Mouse (Mus musculus) hindbrain, embryonic 16.5 days (tissue): ENCODE data around the gene Gnaz. TPM values are rescaled to one million over a fixed set of nuclear protein-coding genes. Genes with fewer than 3 reads are reported as not detected.
A peak's percentile ranks its signal among the peaks of the same experiment; 100 is the strongest.

ENCODE experiments used
- ATAC-seq: fragments of 200-750 bp; cut with Nextera tagmentation; 2 replicates; pipeline ENCODE4 v1.8.0; 2017; ENCODE audit warnings: moderate TSS enrichment, moderate library complexity
- H3K27ac ChIP-seq: fragments of 300-500 bp; sonication (generic); 2 replicates; pipeline ENCODE4 v1.5.1; 2014; ENCODE audit warnings: low read depth, mild to moderate bottlenecking, control low read depth, low read length, moderate library complexity
- H3K27me3 ChIP-seq: fragments of 300-500 bp; sonication (generic); replicated peaks from 2 replicates; pipeline ENCODE4 v1.6.1; 2014; ENCODE audit warnings: low read length; ENCODE audit not compliant: control insufficient read depth, insufficient read depth
- H3K36me3 ChIP-seq: fragments of 300-500 bp; sonication (generic); 2 replicates; pipeline ENCODE4 v1.6.1; 2014; ENCODE audit warnings: mild to moderate bottlenecking, low read length, moderate library complexity, mixed read lengths; ENCODE audit not compliant: control insufficient read depth, insufficient read depth
- H3K4me1 ChIP-seq: fragments of 300-500 bp; sonication (generic); 2 replicates; pipeline ENCODE4 v1.6.1; 2014; ENCODE audit warnings: low read depth, low read length; ENCODE audit not compliant: control insufficient read depth, insufficient read depth
- H3K4me2 ChIP-seq: fragments of 300-500 bp; sonication (generic); 2 replicates; pipeline ENCODE4 v1.6.1; 2014; ENCODE audit warnings: mild to moderate bottlenecking, low read length, control low read depth, moderate library complexity
- H3K4me3 ChIP-seq: fragments of 300-500 bp; sonication (generic); 2 replicates; pipeline ENCODE4 v1.5.1; 2014; ENCODE audit warnings: mild to moderate bottlenecking, low read length, control low read depth, moderate library complexity
- H3K9ac ChIP-seq: fragments of 300-500 bp; sonication (generic); 2 replicates; pipeline ENCODE4 v1.6.1; 2014; ENCODE audit warnings: low read depth, mild to moderate bottlenecking, control low read depth, low read length, moderate library complexity
- H3K9me3 ChIP-seq: fragments of 300-500 bp; sonication (generic); 2 replicates; pipeline ENCODE4 v1.6.1; 2014; ENCODE audit warnings: mild to moderate bottlenecking, low read length, moderate library complexity; ENCODE audit not compliant: control insufficient read depth
- WGBS: fragments of 180-500 bp; shearing (Covaris S2); extraction: QIAGEN DNeasy Blood & Tissue Kit; methylation state at CpG from one replicate; pipeline ENCODE4 v1.1.7; 2014; 5-methylcytosine and 5-hydroxymethylcytosine counted together
- polyA plus RNA-seq: library from polyadenylated mRNA; unstranded; fragments of >200 nt; fragmentation: Nextera tagmentation; extraction: Ambion mirVana; gene quantifications from 2 replicates; pipeline ENCODE4 v1.2.1, GENCODE M21; 2015

Gnaz gene
- polyA plus RNA-seq, 1 experiment from 2014 or later = 96.0 TPM

DNA sequence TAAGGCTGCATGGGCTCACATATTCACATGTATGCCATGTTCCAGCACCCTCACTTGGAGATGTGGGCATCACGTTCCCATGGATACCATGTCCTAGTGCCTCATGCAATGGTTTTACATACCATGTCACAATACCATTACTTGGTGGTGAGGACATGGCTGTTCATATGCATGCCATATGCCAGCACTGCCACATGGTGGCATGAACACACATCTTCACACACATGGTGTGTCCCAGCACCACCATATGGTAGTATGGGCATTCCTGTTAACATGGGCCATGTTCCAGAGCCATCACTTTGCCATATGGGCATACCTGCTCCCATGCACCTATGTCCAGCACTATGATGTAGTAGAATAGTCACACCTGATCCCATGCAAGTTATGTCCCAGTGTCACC, 26.2 kb upstream of the Gnaz start:
- Histone ChIP-seq H3K27me3 (no peaks in the 10 kb centered on the region), H3K4me3 (no peak overlapping the region), H3K9ac (no peak overlapping the region), H3K36me3 (no peaks in the 10 kb centered on the region), H3K4me2 (no peak overlapping the region), H3K27ac (no peak overlapping the region), H3K4me1 (no peaks in the 10 kb centered on the region), H3K9me3 (no peaks in the 10 kb centered on the region)
- ATAC-seq = no peak
- 95% methylated on average over 1 of the region's 1 CpGs for WGBS

DNA sequence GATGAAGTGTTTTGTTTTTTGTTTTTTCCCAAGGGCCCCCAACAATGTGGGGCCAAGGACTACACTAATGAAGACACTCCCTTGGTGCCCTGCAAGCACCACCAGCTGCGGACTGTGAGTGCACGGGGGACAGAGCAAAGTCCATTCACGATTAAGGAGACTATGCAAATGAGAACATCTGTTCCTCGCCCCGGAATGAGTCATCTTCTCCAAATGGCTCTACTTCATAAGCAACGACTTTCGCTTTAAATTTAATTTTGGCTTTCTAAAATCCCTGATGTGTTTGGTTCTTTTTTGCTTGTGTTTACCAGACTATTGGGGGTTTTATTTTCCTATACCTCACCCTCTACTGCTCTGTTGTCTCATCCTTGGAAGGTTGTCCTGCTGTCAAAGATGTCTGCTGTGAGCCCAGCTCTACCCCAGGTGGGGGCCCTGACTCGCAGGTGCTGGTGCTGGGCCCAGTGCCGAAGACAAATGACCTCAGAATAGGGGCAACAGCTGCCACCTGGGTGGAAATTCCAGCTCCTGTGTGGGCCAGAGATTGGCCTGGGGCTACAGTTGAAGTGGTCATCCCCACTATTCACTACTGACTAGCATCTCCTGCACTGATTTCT, 14.0 kb upstream of the Gnaz start:
- Histone ChIP-seq H3K9me3 (no peaks in the 10 kb centered on the region), H3K9ac (no peak overlapping the region), H3K27ac (no peak overlapping the region), H3K27me3 (no peaks in the 10 kb centered on the region), H3K4me1 (no peaks in the 10 kb centered on the region), H3K36me3 (no peaks in the 10 kb centered on the region), H3K4me3 (no peak overlapping the region), H3K4me2 (no peak overlapping the region)
- no peak for ATAC-seq
- WGBS = 41% methylated on average over 9 of the region's 9 CpGs

- Histone ChIP-seq H3K4me3 (no peak overlapping the region), H3K27me3 (0 out of 2 replicates have a peak, but pooled peaks cover 4% of the 10 kb centered on the region), H3K27ac (no peak overlapping the region), H3K36me3 (no peaks in the 10 kb centered on the region), H3K9me3 (no peaks in the 10 kb centered on the region), H3K4me2 (no peak overlapping the region), H3K4me1 (peaks cover 16% of the 10 kb centered on the region), H3K9ac (no peak overlapping the region)
- 64% methylated on average over 1 of the region's 1 CpGs for WGBS
- no peak for ATAC-seq
These were observed 2.6 kb upstream of the Gnaz start for GRCm38 (mm10) chr10:74964380-74964779.

DNA sequence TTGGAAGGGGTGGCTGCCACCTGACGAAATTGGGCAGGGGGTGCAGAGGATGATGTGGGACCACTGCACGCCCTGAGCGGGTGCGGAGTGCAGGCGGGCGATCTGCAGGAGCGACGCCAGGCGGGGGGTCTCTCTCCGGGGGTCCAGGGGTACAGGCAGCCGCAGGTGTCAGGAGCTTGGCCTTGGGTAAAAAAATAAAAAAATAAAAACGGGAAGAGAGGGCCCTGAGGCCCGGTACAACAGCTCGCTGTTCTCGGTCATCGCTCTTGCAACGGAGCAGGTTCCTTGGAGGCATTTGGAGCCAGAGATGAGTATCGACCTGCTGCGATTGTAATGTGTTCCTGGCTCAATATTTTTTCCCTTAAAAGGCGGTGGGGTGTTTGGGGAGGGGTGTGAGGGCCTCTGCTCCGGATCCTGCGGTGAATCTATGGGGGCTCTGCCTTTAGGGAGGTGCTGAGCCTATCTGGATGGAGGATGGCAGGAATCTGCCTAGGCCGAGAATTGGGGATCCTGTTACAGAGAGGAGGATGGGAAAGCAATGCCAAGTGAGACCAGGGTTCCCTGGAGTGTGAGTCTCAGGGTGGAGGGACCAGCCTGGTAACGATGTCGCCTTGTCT, 782 bp downstream of the Gnaz start:
- WGBS = 1% methylated on average over 25 of the region's 25 CpGs
- no peak for ATAC-seq
- H3K4me1 ChIP-seq = peaks cover 16% of the 10 kb centered on the region

DNA sequence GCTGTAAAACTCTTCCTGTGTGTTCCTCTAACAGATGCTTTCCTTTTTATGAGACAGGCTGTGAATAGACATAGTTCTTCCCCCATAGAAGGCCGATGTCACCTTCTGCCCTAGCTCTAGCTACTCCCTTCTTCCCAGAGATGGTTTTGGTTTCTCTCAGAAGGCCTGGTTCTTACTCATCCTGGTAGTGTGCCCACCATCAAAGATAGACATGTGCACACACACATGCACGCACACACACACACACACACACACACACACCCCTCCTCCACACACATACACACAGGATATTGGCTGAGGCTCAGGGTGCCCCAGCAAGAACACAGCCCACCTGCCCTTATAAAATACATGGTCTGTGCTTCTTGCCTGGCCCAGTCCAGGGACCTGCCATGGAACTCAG, 2.3 kb downstream of the Gnaz start:
- no peak overlapping the region for H3K4me2 ChIP-seq
- H3K4me3 ChIP-seq = no peak overlapping the region
- WGBS = 96% methylated on average over 2 of the region's 2 CpGs
- no peaks in the 10 kb centered on the region for H3K36me3 ChIP-seq
- ATAC-seq = no peak
- no peak overlapping the region for H3K9ac ChIP-seq
- 0 out of 2 replicates have a peak, but pooled peaks cover 4% of the 10 kb centered on the region for H3K27me3 ChIP-seq
- H3K9me3 ChIP-seq = no peaks in the 10 kb centered on the region
- peaks cover 16% of the 10 kb centered on the region for H3K4me1 ChIP-seq
- no peak overlapping the region for H3K27ac ChIP-seq

More for the DNA sequence above, 782 bp downstream of the Gnaz start:
- no peaks in the 10 kb centered on the region for H3K9me3 ChIP-seq
- H3K4me3 ChIP-seq = peak overlapping the region; percentile 76
- H3K9ac ChIP-seq = peak overlapping the region; percentile 85
- no peaks in the 10 kb centered on the region for H3K36me3 ChIP-seq
- H3K27ac ChIP-seq = peak overlapping the region; percentile 82
- H3K27me3 ChIP-seq = 0 out of 2 replicates have a peak, but pooled peaks cover 4% of the 10 kb centered on the region
- peak overlapping the region; percentile 85 for H3K4me2 ChIP-seq

DNA sequence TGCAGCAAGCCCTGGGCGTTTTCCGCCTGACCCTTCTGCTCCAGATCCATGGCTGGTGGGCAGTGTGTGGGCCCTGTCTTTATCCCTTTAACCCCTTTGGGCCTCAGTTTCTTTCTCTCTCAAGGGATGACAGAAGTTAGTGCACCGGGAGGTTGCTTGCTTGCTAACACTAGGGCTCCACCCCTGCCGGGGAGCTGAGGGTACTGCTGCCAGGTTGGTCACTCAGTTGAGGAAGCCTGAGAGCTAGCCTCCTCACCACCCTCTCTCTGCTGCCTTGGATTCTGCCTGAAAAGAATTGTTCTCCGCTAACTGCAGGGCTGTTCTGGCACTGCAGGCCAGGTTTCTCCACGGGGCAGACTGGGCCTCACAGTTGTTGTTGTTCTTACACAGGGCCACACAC, 6.0 kb downstream of the Gnaz start:
- no peaks in the 10 kb centered on the region for H3K27me3 ChIP-seq
- WGBS = 70% methylated on average over 6 of the region's 6 CpGs
- peaks cover 11% of the 10 kb centered on the region for H3K4me1 ChIP-seq
- H3K4me2 ChIP-seq = no peak overlapping the region
- no peak overlapping the region for H3K27ac ChIP-seq
- H3K4me3 ChIP-seq = no peak overlapping the region
- ATAC-seq = no peak
- no peaks in the 10 kb centered on the region for H3K9me3 ChIP-seq
- no peak overlapping the region for H3K9ac ChIP-seq
- H3K36me3 ChIP-seq = no peaks in the 10 kb centered on the region

DNA sequence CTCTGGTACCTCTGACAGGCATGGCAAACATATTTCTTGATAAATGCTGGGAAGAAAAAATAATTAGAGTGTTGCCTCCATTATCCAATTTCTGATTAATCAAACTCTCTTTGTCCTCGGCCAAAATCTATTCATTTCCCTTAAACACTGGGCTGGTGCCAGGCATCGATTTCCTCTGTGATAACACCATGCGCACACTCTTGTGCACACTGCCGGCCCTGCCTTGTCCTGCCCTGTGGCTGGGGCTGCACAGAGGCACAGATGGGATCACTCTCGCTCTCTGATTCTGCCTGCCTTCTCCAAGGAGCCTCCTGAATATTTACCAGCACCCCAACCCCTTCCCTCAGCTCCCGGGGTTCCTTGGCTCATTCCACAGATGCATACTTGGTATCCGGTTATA, 8.6 kb downstream of the Gnaz start:
- Histone ChIP-seq H3K4me1 (no peaks in the 10 kb centered on the region), H3K4me3 (no peak overlapping the region), H3K27me3 (no peaks in the 10 kb centered on the region), H3K4me2 (no peak overlapping the region), H3K27ac (no peak overlapping the region), H3K9me3 (no peaks in the 10 kb centered on the region), H3K9ac (no peak overlapping the region), H3K36me3 (no peaks in the 10 kb centered on the region)
- 73% methylated on average over 7 of the region's 7 CpGs for WGBS
- no peak for ATAC-seq

- 85% methylated on average over 7 of the region's 7 CpGs for WGBS
- no peaks in the 10 kb centered on the region for H3K27me3 ChIP-seq
- H3K4me3 ChIP-seq = no peak overlapping the region
- H3K9me3 ChIP-seq = no peaks in the 10 kb centered on the region
- no peaks in the 10 kb centered on the region for H3K4me1 ChIP-seq
- no peak overlapping the region for H3K4me2 ChIP-seq
- no peaks in the 10 kb centered on the region for H3K36me3 ChIP-seq
- H3K27ac ChIP-seq = no peak overlapping the region
- no peak overlapping the region for H3K9ac ChIP-seq
- ATAC-seq = no peak
These were observed 9.5 kb downstream of the Gnaz start for GRCm38 (mm10) chr10:74976429-74976828.

GRCm38 (mm10) chr10:74978056-74978455, 11.1 kb downstream of the Gnaz start:
- Histone ChIP-seq H3K4me1 (no peaks in the 10 kb centered on the region), H3K4me2 (no peak overlapping the region), H3K4me3 (no peak overlapping the region), H3K27me3 (no peaks in the 10 kb centered on the region), H3K9me3 (no peaks in the 10 kb centered on the region), H3K27ac (no peak overlapping the region), H3K36me3 (no peaks in the 10 kb centered on the region), H3K9ac (no peak overlapping the region)
- ATAC-seq = no peak
- 81% methylated on average over 4 of the region's 4 CpGs for whole genome bisulfite sequencing
